In genomic region chr3:116085962-116086361, GRCm38 (mm10) we compare ENCODE assay signal across 22 mouse cellular contexts.
"Had no signal": no experiment of that assay in that cellular context is flagged by ENCODE, and none has a peak within 500 bp of the region (broad histone marks: within the 10 kb centered on the region; RNA-seq: fewer than 3 reads in every experiment).

No protein-coding gene starts in this region.

- H3K27me3 ChIP-seq: liver, embryonic 13.5 days; liver, embryonic 15.5 days; lung, embryonic 15.5 days; megakaryocyte, embryonic 14.5 days; midbrain, embryonic 13.5 days; neural tube, embryonic 13.5 days; neural tube, embryonic 15.5 days had no signal

- DNase-seq: liver, embryonic 13.5 days; liver, postnatal 0 days; lung, postnatal 36 days; retina, postnatal 1 day; right cerebral cortex, adult 18-20 months; right cerebral cortex, postnatal 25 days; right cerebral cortex, postnatal 4 days; spleen, adult 18-20 months; thymus, adult 2 months; thymus, postnatal 25 days; thymus, postnatal 4 days had no signal

- H3K36me3 ChIP-seq: liver, embryonic 13.5 days; liver, embryonic 15.5 days; lung, embryonic 15.5 days; midbrain, embryonic 13.5 days; neural tube, embryonic 13.5 days; neural tube, embryonic 15.5 days had no signal

- H3K4me3 ChIP-seq: liver, embryonic 13.5 days; liver, embryonic 15.5 days; lung, embryonic 15.5 days; megakaryocyte, embryonic 14.5 days; midbrain, embryonic 13.5 days; myocyte; neural tube, embryonic 13.5 days; neural tube, embryonic 15.5 days had no signal

- H3K4me1 ChIP-seq: liver, embryonic 13.5 days; liver, embryonic 15.5 days; lung, embryonic 15.5 days; megakaryocyte, embryonic 14.5 days; midbrain, embryonic 13.5 days; neural tube, embryonic 15.5 days had no signal

- H3K27ac ChIP-seq: liver, embryonic 13.5 days; liver, embryonic 15.5 days; lung, embryonic 15.5 days; macrophage; midbrain, embryonic 13.5 days; neural tube, embryonic 13.5 days; neural tube, embryonic 15.5 days had no signal

- ATAC-seq: liver, postnatal 0 days; midbrain, embryonic 13.5 days; midbrain, embryonic 16.5 days had no signal

- H3K9ac ChIP-seq: liver, embryonic 13.5 days; liver, embryonic 15.5 days; liver, postnatal 0 days; lung, embryonic 15.5 days; midbrain, embryonic 13.5 days; neural tube, embryonic 13.5 days; neural tube, embryonic 15.5 days had no signal

- H3K4me2 ChIP-seq: liver, embryonic 11.5 days; liver, embryonic 13.5 days; liver, embryonic 15.5 days; lung, embryonic 15.5 days; midbrain, embryonic 11.5 days; midbrain, embryonic 13.5 days; neural tube, embryonic 13.5 days; neural tube, embryonic 15.5 days had no signal

- H3K9me3 ChIP-seq: liver, embryonic 13.5 days; liver, embryonic 15.5 days; lung, embryonic 15.5 days; neural tube, embryonic 15.5 days had no signal
